8 mouse cellular contexts compared by ENCODE assay signal in the genomic region with DNA sequence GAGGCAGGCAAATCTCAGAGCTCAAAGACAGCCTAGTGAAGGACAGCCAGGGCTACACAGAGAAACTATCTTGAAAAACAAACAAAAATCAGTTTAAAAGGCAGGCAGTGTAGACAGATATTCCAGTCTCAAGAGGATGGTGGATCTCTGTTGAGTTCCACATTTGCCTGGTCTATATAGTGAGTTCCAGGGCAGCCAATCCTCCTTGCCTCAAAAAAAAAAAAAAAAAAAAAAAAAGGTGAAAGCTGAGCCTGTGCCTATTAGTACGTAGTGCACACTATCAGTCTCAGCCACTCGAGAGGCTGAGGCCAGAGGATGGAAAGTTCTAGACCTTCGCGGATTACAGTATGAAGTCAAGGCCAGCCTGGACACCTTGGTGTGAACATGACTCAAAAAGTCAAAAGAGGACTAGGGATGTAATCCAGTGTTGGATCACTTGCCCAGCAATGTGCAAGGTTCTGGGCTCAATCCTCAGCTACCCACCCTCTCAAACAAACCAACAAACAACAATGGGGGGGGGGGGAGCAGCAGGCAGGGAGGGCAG. TPM values are rescaled to one million over a fixed set of nuclear protein-coding genes. Genes with fewer than 3 reads are reported as not detected.
DNase-seq lines count a peak whose midpoint lies in the region; ATAC-seq and TF ChIP-seq lines count a peak whose summit lies in the region.

No protein-coding gene starts in this region.

- ATAC-seq in kidney, embryonic 16.5 days (ENCODE audit: low FRiP score, low TSS enrichment) = no peak; the same call in 1 of the 2 replicates
- ATAC-seq in embryonic facial prominence, embryonic 13.5 days (ENCODE audit: insufficient number of reproducible peaks, insufficient read depth, low FRiP score, low TSS enrichment, low read depth) = 0 out of 2 replicates have a peak, but pooled peaks have one; percentile 0
- peak; percentile 2 for ATAC-seq in intestine, embryonic 16.5 days
- peak; percentile 13; the same call in 1 of the 2 replicates for ATAC-seq in midbrain, postnatal 0 days (ENCODE audit: low FRiP score)

- no peaks in the 10 kb centered on the region for H3K27me3 ChIP-seq in kidney, embryonic 16.5 days (ENCODE audit: insufficient read depth, low read length)
- no peaks in the 10 kb centered on the region for H3K27me3 ChIP-seq in embryonic facial prominence, embryonic 13.5 days
- H3K27me3 ChIP-seq in intestine, embryonic 16.5 days (replicated peaks; ENCODE audit: control insufficient read depth, insufficient read depth, low read length) = no peaks in the 10 kb centered on the region
- no peaks in the 10 kb centered on the region for H3K27me3 ChIP-seq in midbrain, postnatal 0 days (ENCODE audit: insufficient read depth, low read length)

- 17% methylated on average over 4 of the region's 4 CpGs for WGBS in kidney, embryonic 16.5 days
- 12% methylated on average over 4 of the region's 4 CpGs for WGBS in embryonic facial prominence, embryonic 13.5 days
- 9% methylated on average over 4 of the region's 4 CpGs for WGBS in intestine, embryonic 16.5 days
- 14% methylated on average over 4 of the region's 4 CpGs for WGBS in midbrain, postnatal 0 days

- peak overlapping the region; percentile 74 for H3K4me2 ChIP-seq in kidney, embryonic 16.5 days (replicated peaks; ENCODE audit: low read depth, low read length)
- H3K4me2 ChIP-seq in embryonic facial prominence, embryonic 13.5 days = peak overlapping the region; percentile 68
- peak overlapping the region; percentile 65 for H3K4me2 ChIP-seq in intestine, embryonic 16.5 days (ENCODE audit: low read depth, low read length)
- peak overlapping the region; percentile 45 for H3K4me2 ChIP-seq in midbrain, postnatal 0 days (ENCODE audit: low read depth, low read length, poor library complexity, severe bottlenecking)

- H3K9ac ChIP-seq in kidney, embryonic 16.5 days (replicated peaks; ENCODE audit: low read length) = peak overlapping the region; percentile 82
- H3K9ac ChIP-seq in embryonic facial prominence, embryonic 13.5 days = peak overlapping the region; percentile 98
- H3K9ac ChIP-seq in intestine, embryonic 16.5 days (ENCODE audit: low read depth, low read length) = peak overlapping the region; percentile 100
- H3K9ac ChIP-seq in midbrain, postnatal 0 days (replicated peaks; ENCODE audit: low read length, poor library complexity, severe bottlenecking) = peak overlapping the region; percentile 93

- no peak for DNase-seq in kidney, adult 9 months
- DNase-seq in MN1 (ENCODE audit: low spot score) = peak; percentile 42
- DNase-seq in midbrain, postnatal 0 days (ENCODE audit: low spot score) = peak; percentile 28
- DNase-seq in left cerebral cortex, adult 18-20 months (ENCODE audit: low spot score in 2 of 2) = no peak
- no peak for DNase-seq in layer of hippocampus, postnatal 25 days (ENCODE audit: extremely low spot score in 1 of 2, low spot score in 1 of 2)

- H3K9me3 ChIP-seq in kidney, embryonic 16.5 days (ENCODE audit: low read length) = no peaks in the 10 kb centered on the region
- H3K9me3 ChIP-seq in embryonic facial prominence, embryonic 13.5 days = no peaks in the 10 kb centered on the region
- no peaks in the 10 kb centered on the region for H3K9me3 ChIP-seq in intestine, embryonic 16.5 days (ENCODE audit: control insufficient read depth, low read length)
- no peaks in the 10 kb centered on the region for H3K9me3 ChIP-seq in midbrain, postnatal 0 days (ENCODE audit: low read length)

- H3K4me1 ChIP-seq in kidney, embryonic 16.5 days (ENCODE audit: insufficient read depth, low read length) = peaks cover 31% of the 10 kb centered on the region
- H3K4me1 ChIP-seq in embryonic facial prominence, embryonic 13.5 days = peaks cover 21% of the 10 kb centered on the region
- H3K4me1 ChIP-seq in intestine, embryonic 16.5 days (ENCODE audit: control insufficient read depth, insufficient read depth, low read length) = peaks cover 14% of the 10 kb centered on the region; the same call in 1 of the 2 replicates
- peaks cover 9% of the 10 kb centered on the region; the same call in 1 of the 2 replicates for H3K4me1 ChIP-seq in midbrain, postnatal 0 days (ENCODE audit: insufficient read depth, low read length)

- no peak for TF ChIP-seq CTCF in midbrain, postnatal 0 days (IDR thresholded peaks at IDR 0.05)

- H3K36me3 ChIP-seq in kidney, embryonic 16.5 days (ENCODE audit: insufficient read depth, low read length) = peaks cover 10% of the 10 kb centered on the region
- peaks cover 10% of the 10 kb centered on the region for H3K36me3 ChIP-seq in embryonic facial prominence, embryonic 13.5 days
- no peaks in the 10 kb centered on the region for H3K36me3 ChIP-seq in intestine, embryonic 16.5 days (ENCODE audit: control insufficient read depth, insufficient read depth, low read length)
- no peaks in the 10 kb centered on the region for H3K36me3 ChIP-seq in midbrain, postnatal 0 days (ENCODE audit: insufficient read depth, low read length)

- peak overlapping the region; percentile 95 for H3K4me3 ChIP-seq in kidney, embryonic 16.5 days (ENCODE audit: low read length)
- peak overlapping the region; percentile 73 for H3K4me3 ChIP-seq in embryonic facial prominence, embryonic 13.5 days
- H3K4me3 ChIP-seq in intestine, embryonic 16.5 days (ENCODE audit: low read length) = peak overlapping the region; percentile 99
- H3K4me3 ChIP-seq in midbrain, postnatal 0 days (ENCODE audit: low read depth, low read length) = peak overlapping the region; percentile 97

- H3K27ac ChIP-seq in kidney, embryonic 16.5 days (ENCODE audit: low read length) = peak overlapping the region; percentile 98
- H3K27ac ChIP-seq in embryonic facial prominence, embryonic 13.5 days = peak overlapping the region; percentile 95
- peak overlapping the region; percentile 98 for H3K27ac ChIP-seq in intestine, embryonic 16.5 days (ENCODE audit: low read length)
- peak overlapping the region; percentile 97 for H3K27ac ChIP-seq in midbrain, postnatal 0 days (ENCODE audit: low read depth, low read length)

RNA-seq across cellular contexts. Expression of a gene that starts 0.7 kb away (rescaled TPM):
- polyA plus RNA-seq in kidney, embryonic 16.5 days (2015; fragmentation: Nextera tagmentation; extraction: Ambion mirVana) = 838 and 877 TPM in 2 replicates
- 657 and 685 TPM in 2 replicates for polyA plus RNA-seq in embryonic facial prominence, embryonic 13.5 days (2015; fragmentation: Nextera tagmentation; extraction: Ambion mirVana)
- polyA plus RNA-seq in intestine, embryonic 16.5 days (2015; fragmentation: Nextera tagmentation; extraction: Ambion mirVana) = 889 and 911 TPM in 2 replicates
- 61.9 and 77.1 TPM in 2 replicates for total RNA-seq in midbrain, postnatal 0 days (2014; rRNA removed)
- 269 and 301 TPM in 2 replicates for polyA plus RNA-seq in midbrain, postnatal 0 days (2015; fragmentation: Nextera tagmentation; extraction: Ambion mirVana)
- total RNA-seq in left cerebral cortex, adult 18-20 months (2021) = 100 to 1,000 TPM; 188 to 192 TPM
- 100 to 1,000 TPM; 182 to 206 TPM for total RNA-seq in layer of hippocampus, postnatal 25 days (2021)

RNA-seq across cellular contexts. Expression of a gene that starts 0.7 kb away (rescaled TPM):
- polyA plus RNA-seq in kidney, embryonic 16.5 days (2015; fragmentation: Nextera tagmentation; extraction: Ambion mirVana) = 2.0 and 3.0 TPM in 2 replicates
- polyA plus RNA-seq in embryonic facial prominence, embryonic 13.5 days (2015; fragmentation: Nextera tagmentation; extraction: Ambion mirVana) = 3.3 and 3.8 TPM in 2 replicates
- polyA plus RNA-seq in intestine, embryonic 16.5 days (2015; fragmentation: Nextera tagmentation; extraction: Ambion mirVana) = 1.1 and 1.5 TPM in 2 replicates
- 2.7 and 3.8 TPM in 2 replicates for total RNA-seq in midbrain, postnatal 0 days (2014; rRNA removed)
- 2.6 and 3.0 TPM in 2 replicates for polyA plus RNA-seq in midbrain, postnatal 0 days (2015; fragmentation: Nextera tagmentation; extraction: Ambion mirVana)
- 1 to 10 TPM; 2.6 to 3.9 TPM for total RNA-seq in left cerebral cortex, adult 18-20 months (2021)
- total RNA-seq in layer of hippocampus, postnatal 25 days (2021) = 1 to 10 TPM; 3.4 to 5.9 TPM

RNA-seq across cellular contexts. Expression of a gene that starts 25.9 kb away (rescaled TPM):
- not detected in 2 replicates for polyA plus RNA-seq in kidney, embryonic 16.5 days (2015; fragmentation: Nextera tagmentation; extraction: Ambion mirVana)
- not detected in 2 replicates for polyA plus RNA-seq in embryonic facial prominence, embryonic 13.5 days (2015; fragmentation: Nextera tagmentation; extraction: Ambion mirVana)
- 0.04 TPM in 2 replicates for polyA plus RNA-seq in intestine, embryonic 16.5 days (2015; fragmentation: Nextera tagmentation; extraction: Ambion mirVana)
- not detected in 2 replicates for total RNA-seq in midbrain, postnatal 0 days (2014; rRNA removed)
- polyA plus RNA-seq in midbrain, postnatal 0 days (2015; fragmentation: Nextera tagmentation; extraction: Ambion mirVana) = 0.02 TPM in 1 of 2 replicates, not detected in the other
- under 1 TPM; 0.09 to 0.23 TPM for total RNA-seq in left cerebral cortex, adult 18-20 months (2021)
- total RNA-seq in layer of hippocampus, postnatal 25 days (2021) = under 1 TPM; 0.42 to 0.92 TPM

RNA-seq across cellular contexts. Expression of a gene that starts 31.2 kb away (rescaled TPM):
- polyA plus RNA-seq in kidney, embryonic 16.5 days (2015; fragmentation: Nextera tagmentation; extraction: Ambion mirVana) = 12.3 and 14.5 TPM in 2 replicates
- 12.2 and 22.4 TPM in 2 replicates for polyA plus RNA-seq in embryonic facial prominence, embryonic 13.5 days (2015; fragmentation: Nextera tagmentation; extraction: Ambion mirVana)
- polyA plus RNA-seq in intestine, embryonic 16.5 days (2015; fragmentation: Nextera tagmentation; extraction: Ambion mirVana) = 6.7 and 7.9 TPM in 2 replicates
- total RNA-seq in midbrain, postnatal 0 days (2014; rRNA removed) = 0.33 TPM in 1 of 2 replicates, not detected in the other
- 1.6 and 2.6 TPM in 2 replicates for polyA plus RNA-seq in midbrain, postnatal 0 days (2015; fragmentation: Nextera tagmentation; extraction: Ambion mirVana)
- not detected for total RNA-seq in left cerebral cortex, adult 18-20 months (2021)
- not detected for total RNA-seq in layer of hippocampus, postnatal 25 days (2021)

RNA-seq across cellular contexts. Expression of a gene that starts 36.1 kb away (rescaled TPM):
- 448 and 451 TPM in 2 replicates for polyA plus RNA-seq in kidney, embryonic 16.5 days (2015; fragmentation: Nextera tagmentation; extraction: Ambion mirVana)
- polyA plus RNA-seq in embryonic facial prominence, embryonic 13.5 days (2015; fragmentation: Nextera tagmentation; extraction: Ambion mirVana) = 552 and 638 TPM in 2 replicates
- polyA plus RNA-seq in intestine, embryonic 16.5 days (2015; fragmentation: Nextera tagmentation; extraction: Ambion mirVana) = 456 and 469 TPM in 2 replicates
- 235 and 284 TPM in 2 replicates for total RNA-seq in midbrain, postnatal 0 days (2014; rRNA removed)
- polyA plus RNA-seq in midbrain, postnatal 0 days (2015; fragmentation: Nextera tagmentation; extraction: Ambion mirVana) = 271 and 278 TPM in 2 replicates
- 100 to 1,000 TPM; 150 to 163 TPM for total RNA-seq in left cerebral cortex, adult 18-20 months (2021)
- 100 to 1,000 TPM; 159 to 194 TPM for total RNA-seq in layer of hippocampus, postnatal 25 days (2021)

Comparison
In these comparisons a context has a peak if more than half of its experiments do, and no peak if none do; other contexts are left out.
1. DNase-seq: peak in MN1 (single experiment) and midbrain, postnatal 0 days (single experiment); none in kidney, adult 9 months (single experiment), left cerebral cortex, adult 18-20 months (0 of 2) and layer of hippocampus, postnatal 25 days (0 of 2).
2. Peak in every context shown above with its lines, with median percentiles within 50 percentile points of each other: H3K27ac ChIP-seq, H3K4me2 ChIP-seq, H3K4me3 ChIP-seq and H3K9ac ChIP-seq.